Mouse (Mus musculus) common myeloid progenitor, adult 5-6 weeks (primary cell): Measurements from ENCODE around the gene S100a6. TPM values are rescaled to one million over a fixed set of nuclear protein-coding genes. Genes with fewer than 3 reads are reported as not detected.

Experiments used
- ATAC-seq: replicated peaks from 2 replicates; pipeline ENCODE4 v1.8.0; 2016; ENCODE audit warnings: low read depth, mild to moderate bottlenecking, moderate TSS enrichment, inconsistent platforms; ENCODE audit not compliant: poor library complexity, severe bottlenecking
- total RNA-seq: library from RNA; stranded (forward); fragments of 200-1000, 187-1606 nt; gene quantifications from 2 replicates; pipeline ENCODE4 v1.2.3, GENCODE M21; 2017

S100a6 gene
- 8.0 and 14.7 TPM in 2 replicates for total RNA-seq

- peak; percentile 76 for ATAC-seq
Observed at GRCm38 (mm10) chr3:90612728-90613291, at the start of gene S100a6. TSS of gene S100a6 (plus strand) at chr3:90612882.

GRCm38 (mm10) chr3:90574691-90575090, 38.0 kb upstream of the S100a6 start:
- ATAC-seq, result no peak

- no peak for ATAC-seq
Observed at GRCm38 (mm10) chr3:90575320-90575719, 37.4 kb upstream of the S100a6 start.

- ATAC-seq, result no peak
Observed at GRCm38 (mm10) chr3:90576351-90577001, 36.2 kb upstream of the S100a6 start.

DNA sequence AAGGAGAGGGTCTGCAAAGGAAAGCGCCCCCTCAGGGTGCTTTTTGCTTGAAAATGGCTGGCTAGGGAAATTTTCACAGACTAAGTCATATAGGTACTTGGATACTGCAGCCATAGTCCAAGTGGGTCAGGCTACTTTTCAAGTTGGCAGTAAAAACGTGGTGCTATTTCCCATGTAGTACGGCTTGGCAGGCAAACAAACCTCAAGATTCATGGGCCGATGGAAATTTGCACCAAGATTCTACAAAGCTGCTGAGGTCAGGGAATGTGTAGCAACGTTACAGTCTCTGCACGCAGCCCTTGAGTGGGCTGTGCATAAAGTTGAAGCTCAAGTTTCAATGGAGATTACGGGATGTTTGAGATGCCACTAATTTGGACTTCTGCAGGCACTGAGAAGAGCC, 33.2 kb upstream of the S100a6 start:
- no peak for ATAC-seq

GRCm38 (mm10) chr3:90581141-90581540, 31.5 kb upstream of the S100a6 start:
- no peak for ATAC-seq

DNA sequence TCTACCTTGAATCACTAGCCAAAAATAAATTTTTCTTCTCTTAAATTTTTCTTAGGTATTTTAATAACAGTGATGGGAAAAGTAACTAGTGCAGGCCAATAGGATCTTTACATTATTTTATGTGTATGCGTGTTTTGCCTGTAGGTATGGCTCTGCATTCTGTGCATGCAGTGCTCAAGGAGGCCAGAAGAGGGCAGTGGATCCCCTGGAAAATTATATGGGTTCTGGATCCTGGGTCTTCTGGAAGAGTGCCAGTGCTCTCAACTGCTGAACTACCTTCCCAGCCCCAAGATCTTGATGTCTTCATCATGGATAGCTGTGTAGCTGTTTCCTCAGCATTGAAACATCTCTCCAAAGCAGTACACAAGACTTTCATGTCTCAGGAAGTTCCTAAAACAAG, 30.5 kb upstream of the S100a6 start:
- ATAC-seq, result no peak

GRCm38 (mm10) chr3:90582556-90582955, 30.1 kb upstream of the S100a6 start:
- no peak for ATAC-seq

- no peak for ATAC-seq
Observed at GRCm38 (mm10) chr3:90583893-90584292, 28.8 kb upstream of the S100a6 start.

- peak; percentile 50 for ATAC-seq
Observed at GRCm38 (mm10) chr3:90585595-90585994, 27.1 kb upstream of the S100a6 start.

- no peak for ATAC-seq
Observed at GRCm38 (mm10) chr3:90586016-90586643, 26.6 kb upstream of the S100a6 start.

DNA sequence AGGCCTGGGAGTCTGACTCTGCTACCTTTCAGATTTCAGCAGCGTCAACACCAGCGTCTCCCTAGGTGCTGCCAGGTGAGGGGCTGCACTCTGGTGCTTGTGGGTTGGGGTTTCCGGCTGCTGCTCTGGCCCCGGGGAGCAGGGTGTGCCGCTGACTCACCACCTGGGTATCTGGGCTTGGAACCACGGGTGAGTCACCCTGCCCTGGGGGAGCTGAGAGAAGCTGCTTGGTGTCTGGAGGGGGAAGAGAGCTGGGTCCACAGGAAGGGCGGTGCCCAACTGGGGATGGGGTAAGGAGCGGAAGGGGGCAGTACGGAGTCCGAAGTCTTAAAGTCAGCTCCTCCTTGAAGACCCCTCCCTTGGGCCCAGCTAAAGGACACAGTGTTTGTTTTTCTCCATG, 25.8 kb upstream of the S100a6 start:
- ATAC-seq, result peak; percentile 82

DNA sequence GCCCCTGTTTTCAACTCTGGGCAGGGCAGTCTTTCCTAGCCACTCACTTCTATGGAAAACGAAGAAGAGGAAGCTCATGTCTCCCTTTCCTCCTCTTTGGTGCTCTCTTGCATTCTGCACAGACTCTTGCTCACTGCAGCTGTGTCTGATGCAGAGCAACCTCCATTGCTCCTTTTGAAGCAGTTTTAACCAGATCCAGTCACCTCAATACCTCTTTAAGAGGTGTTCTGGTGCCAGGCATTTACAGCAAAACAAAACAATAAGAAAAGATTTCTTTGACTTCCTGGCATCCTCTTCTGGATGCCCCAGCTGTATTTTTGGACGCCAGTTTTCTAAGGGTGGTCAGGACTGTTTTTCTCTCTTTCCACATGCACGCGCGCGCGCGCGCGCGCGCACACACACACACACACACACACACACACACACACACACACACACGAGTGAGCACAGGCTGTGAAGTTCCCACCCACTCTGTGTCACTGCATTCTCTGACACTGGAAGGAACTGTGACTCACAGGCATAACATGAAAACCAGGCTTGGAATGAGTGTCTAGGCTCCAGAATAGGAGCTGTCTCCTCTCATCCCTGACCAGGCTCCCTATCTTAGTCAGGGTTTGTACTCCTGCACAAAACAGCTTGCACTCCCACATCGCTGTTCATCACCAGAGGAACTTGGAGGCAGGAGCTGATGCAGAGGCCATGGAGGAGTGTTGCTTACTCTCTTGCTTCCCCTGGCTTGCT, 25.2 kb upstream of the S100a6 start:
- no peak for ATAC-seq

- ATAC-seq, result peak; percentile 45
Observed at GRCm38 (mm10) chr3:90589390-90589789, 23.3 kb upstream of the S100a6 start.

DNA sequence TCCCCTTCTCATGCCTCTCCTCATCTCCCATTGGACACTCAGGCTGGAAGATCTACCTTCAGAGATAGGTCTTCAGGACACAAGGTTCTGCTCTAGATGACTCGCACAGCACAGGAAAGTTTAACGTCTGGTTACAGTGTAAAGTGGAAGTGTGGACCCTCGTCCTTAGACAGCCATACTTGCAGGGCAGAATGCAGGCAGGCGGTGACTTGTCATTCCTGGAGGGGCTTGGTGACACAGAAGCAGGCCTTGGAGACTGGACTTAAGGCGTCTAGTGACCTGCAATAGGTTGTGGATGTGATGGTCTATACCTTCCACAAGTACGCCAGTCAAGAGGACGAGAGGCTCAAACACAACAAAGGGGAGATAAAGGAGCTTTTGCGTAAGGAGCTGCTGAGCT, 22.7 kb upstream of the S100a6 start, which contains the start of gene S100a2:
Gene S100a2 (plus strand): TSS at position 301 of the 400 bp plus-strand sequence.
- ATAC-seq, result no peak

- ATAC-seq, result no peak; the same call in 1 of the 2 replicates
Observed at GRCm38 (mm10) chr3:90594466-90594865, 18.2 kb upstream of the S100a6 start.

DNA sequence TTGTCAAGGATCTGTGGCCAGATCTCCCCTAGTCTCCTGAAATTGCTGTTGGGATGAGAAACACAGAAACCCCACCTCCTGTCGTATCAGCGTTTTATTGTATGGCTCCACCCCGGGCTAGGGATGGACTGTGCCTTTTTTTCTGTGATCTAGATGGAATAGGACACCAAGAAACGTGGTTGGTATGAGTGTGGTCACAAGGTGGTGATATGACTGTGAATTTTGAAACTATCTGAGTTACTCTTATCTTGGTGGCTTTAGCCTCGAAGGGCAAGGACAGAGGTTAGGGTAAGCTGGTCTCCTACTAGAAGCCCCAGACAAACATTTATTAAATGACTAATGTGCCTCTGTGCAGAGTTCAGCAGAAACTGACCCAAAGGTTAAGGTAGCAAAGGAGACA, 17.1 kb upstream of the S100a6 start:
- ATAC-seq, result no peak

DNA sequence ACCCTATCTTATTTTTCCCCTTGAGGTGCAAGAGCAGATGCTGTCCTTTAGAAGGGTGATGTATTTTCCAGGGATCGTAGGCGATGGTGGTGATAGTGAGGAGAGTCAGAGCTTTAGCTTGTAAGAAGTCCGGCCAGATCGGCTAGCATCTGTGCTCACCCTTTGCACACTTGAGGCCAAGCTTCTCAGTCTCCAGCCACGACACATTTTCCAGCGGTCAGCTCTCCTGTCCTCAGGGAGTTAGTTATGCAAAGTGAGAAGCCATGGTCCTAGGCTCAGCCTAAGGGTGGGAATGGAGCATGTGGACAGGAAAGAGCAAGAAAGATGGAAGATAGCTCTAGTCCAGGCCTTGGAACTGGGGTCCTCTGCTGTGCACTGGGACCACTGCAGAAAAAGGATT, 15.9 kb upstream of the S100a6 start:
- ATAC-seq, result no peak

DNA sequence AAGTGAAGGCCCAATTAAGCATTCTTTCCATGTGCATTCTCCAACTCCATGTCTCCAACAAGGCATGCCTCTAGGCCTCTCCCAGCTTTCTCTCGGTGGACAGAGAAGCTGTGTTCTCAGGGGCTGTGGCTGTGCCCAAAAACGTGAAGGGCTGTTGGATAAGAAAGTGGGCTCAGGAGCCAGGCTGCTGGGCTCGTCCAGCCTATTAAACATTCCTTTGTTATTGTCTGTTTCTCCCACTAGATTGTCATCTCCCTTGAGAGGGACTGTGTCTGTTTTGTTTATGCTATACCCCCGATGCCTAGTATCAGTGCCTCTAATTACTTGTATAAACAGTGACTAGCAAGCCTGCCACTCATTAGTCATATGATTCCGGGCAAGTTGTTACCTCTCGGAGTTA, 14.9 kb upstream of the S100a6 start:
- ATAC-seq, result no peak

DNA sequence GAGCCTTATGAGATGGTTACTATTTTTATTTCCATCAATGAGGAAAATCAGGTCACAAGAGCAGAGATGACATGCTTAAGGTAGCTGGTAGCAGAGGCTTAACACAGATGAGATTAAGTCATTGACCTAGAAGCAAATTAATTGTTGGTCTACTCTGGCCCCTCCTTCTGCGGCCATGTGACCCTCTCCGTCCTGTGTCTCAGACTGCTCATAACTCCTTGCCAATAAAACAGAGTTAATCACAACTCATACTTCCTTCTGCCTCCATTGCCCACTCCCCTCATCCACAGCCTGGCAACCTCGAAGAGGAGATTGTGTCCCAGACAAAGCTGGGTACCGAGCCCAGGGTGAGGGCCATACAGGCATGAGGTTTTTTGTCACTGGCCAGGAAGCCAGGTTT, 14.5 kb upstream of the S100a6 start:
- no peak for ATAC-seq

GRCm38 (mm10) chr3:90599401-90599800, 13.3 kb upstream of the S100a6 start:
- ATAC-seq, result no peak
